Mouse (Mus musculus) lung, postnatal 0 days (tissue): Measurements from ENCODE around the gene Tcea2. TPM values are rescaled to one million over a fixed set of nuclear protein-coding genes. Genes with fewer than 3 reads are reported as not detected.
A peak's percentile ranks its signal among the peaks of the same experiment; 100 is the strongest.

Experiments used
- ATAC-seq: fragments of 200-750 bp; cut with Nextera tagmentation; 2 replicates; pipeline ENCODE4 v1.8.0; 2017; ENCODE audit warnings: moderate library complexity
- DNase-seq: peaks from one replicate; pipeline ENCODE4 v3.0.0-alpha.2; 2016; ENCODE audit warnings: low spot score
- H3K27ac ChIP-seq: fragments of 300-500 bp; sonication (generic); 2 replicates; pipeline ENCODE4 v1.5.1; 2014; ENCODE audit warnings: antibody characterized with exemption, mild to moderate bottlenecking, low read length, mixed read lengths
- H3K27me3 ChIP-seq: fragments of 300-500 bp; sonication (generic); replicated peaks from 2 replicates; pipeline ENCODE4 v1.6.1; 2014; ENCODE audit warnings: low read length, mixed read lengths; ENCODE audit not compliant: insufficient read depth
- H3K36me3 ChIP-seq: fragments of 300-500 bp; sonication (generic); 2 replicates; pipeline ENCODE4 v1.6.1; 2014; ENCODE audit warnings: low read length, mixed read lengths; ENCODE audit not compliant: insufficient read depth
- H3K4me1 ChIP-seq: fragments of 300-500 bp; sonication (generic); 2 replicates; pipeline ENCODE4 v1.6.1; 2014; ENCODE audit warnings: antibody characterized with exemption, low read depth, low read length, mixed read lengths; ENCODE audit not compliant: insufficient read depth
- H3K4me2 ChIP-seq: fragments of 300-500 bp; sonication (generic); replicated peaks from 2 replicates; pipeline ENCODE4 v1.6.1; 2014; ENCODE audit warnings: low read depth, mild to moderate bottlenecking, low read length, moderate library complexity, mixed read lengths
- H3K4me3 ChIP-seq: fragments of 300-500 bp; sonication (generic); 2 replicates; pipeline ENCODE4 v1.5.1; 2014; ENCODE audit warnings: low read depth, low read length
- H3K9ac ChIP-seq: fragments of 300-500 bp; sonication (generic); replicated peaks from 2 replicates; pipeline ENCODE4 v1.6.1; 2014; ENCODE audit warnings: low read depth, mild to moderate bottlenecking
- H3K9me3 ChIP-seq: fragments of 300-500 bp; sonication (generic); 2 replicates; pipeline ENCODE4 v1.6.1; 2016; ENCODE audit warnings: low read length, mixed read lengths
- CTCF ChIP-seq: IDR thresholded peaks from 2 replicates; pipeline ENCODE4 v1.5.1; 2016; ENCODE audit warnings: antibody characterized with exemption, mild to moderate bottlenecking
- EP300 ChIP-seq: IDR thresholded peaks from 2 replicates; pipeline ENCODE4 v1.6.1; 2016; ENCODE audit warnings: antibody characterized with exemption, mild to moderate bottlenecking, control low read depth
- WGBS: fragments of 180-500 bp; shearing (Covaris S2); extraction: QIAGEN DNeasy Blood & Tissue Kit; methylation state at CpG from one replicate; pipeline ENCODE4 v1.1.7; 2014; 5-methylcytosine and 5-hydroxymethylcytosine counted together
- polyA plus RNA-seq: library from polyadenylated mRNA; unstranded; fragments of >200 nt; fragmentation: Nextera tagmentation; extraction: Ambion mirVana; gene quantifications from 2 replicates; pipeline ENCODE4 v1.2.1, GENCODE M21; 2015

Gene Tcea2
- polyA plus RNA-seq, 1 experiment from 2014 or later = 14.1 TPM

DNA sequence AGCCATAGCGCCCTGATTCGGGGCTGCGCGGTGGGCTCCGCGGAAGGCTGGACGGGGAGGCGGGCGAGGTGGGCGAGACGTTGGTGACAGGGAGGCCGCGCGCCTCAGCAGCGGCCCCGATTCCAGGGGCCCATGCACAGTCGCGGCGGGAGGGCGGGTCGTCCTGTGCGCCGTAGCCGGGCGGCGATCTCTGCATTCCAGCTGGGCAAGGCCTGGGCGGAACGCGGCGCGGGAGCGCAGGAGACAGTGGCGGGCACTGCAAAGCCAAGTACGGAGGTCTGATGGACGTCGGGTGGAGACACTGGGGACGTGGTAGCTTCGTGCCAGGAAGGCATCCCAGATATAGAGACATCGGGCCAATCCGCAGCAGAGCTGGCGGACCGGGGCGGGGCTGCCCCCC, 8.8 kb upstream of the Tcea2 start, which contains the start of gene Sox18:
Gene Sox18 (minus strand): TSS at position 315 of the 400 bp plus-strand sequence.
- Histone ChIP-seq H3K27ac (peak within 1 kb of the TSS; percentile 77), H3K4me3 (peak within 1 kb of the TSS; percentile 52), H3K36me3 (no peaks in the 10 kb centered on the region), H3K9ac (peak within 1 kb of the TSS; percentile 54), H3K4me2 (peak within 1 kb of the TSS; percentile 57), H3K4me1 (peaks cover 13% of the 10 kb centered on the region; the same call in 1 of the 2 replicates), H3K9me3 (no peaks in the 10 kb centered on the region), H3K27me3 (peaks cover 28% of the 10 kb centered on the region)
- peak; percentile 48 for DNase-seq
- TF ChIP-seq EP300 = no peak
- TF ChIP-seq CTCF = no peak
- under 1% methylated on average over 43 of the region's 43 CpGs for WGBS
- peak; percentile 59 for ATAC-seq

DNA sequence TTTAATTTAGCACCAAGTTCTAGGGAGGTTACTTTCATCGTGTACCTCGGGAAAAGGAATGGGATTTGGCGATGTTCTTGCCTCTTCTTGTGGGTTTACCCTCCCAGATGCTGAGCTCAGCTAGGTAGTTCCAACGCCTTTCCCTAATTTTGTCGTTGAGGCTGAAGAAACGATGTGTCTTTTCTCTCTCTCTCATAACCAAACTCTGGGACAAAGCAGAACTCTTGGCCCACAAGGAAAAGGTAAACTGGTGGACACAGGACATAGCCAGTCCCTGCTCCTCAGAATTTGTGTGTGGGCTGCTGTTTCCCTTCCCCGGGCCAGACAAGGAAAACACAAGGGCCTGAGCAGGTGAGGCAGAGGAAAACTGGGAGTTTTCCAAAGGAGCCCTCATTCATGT, 8.1 kb upstream of the Tcea2 start:
- H3K27me3 ChIP-seq = peaks cover 28% of the 10 kb centered on the region
- WGBS = 30% methylated on average over 7 of the region's 7 CpGs

DNA sequence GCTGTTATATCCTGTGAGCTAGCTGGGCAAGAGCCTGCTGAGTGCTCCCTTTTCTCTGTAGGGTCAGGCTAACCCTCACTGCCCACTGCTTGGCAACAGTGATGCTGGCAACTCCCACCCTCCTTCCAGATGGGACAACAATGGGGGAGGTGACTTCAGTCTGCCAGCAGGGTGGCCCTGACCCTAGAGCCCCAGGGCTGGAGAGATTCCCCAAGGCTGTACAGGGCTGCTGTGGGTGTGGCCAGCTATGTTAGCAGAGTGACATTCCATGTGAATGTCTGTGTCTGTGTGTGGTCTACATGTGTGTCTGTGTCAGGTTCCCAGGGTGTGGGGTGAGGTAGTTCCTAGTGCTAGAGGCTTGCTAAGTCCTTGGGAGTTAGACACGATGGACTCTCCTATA, 6.6 kb upstream of the Tcea2 start:
- DNase-seq (peak; percentile 62), ATAC-seq (peak; percentile 48)
- Histone ChIP-seq H3K36me3 (no peaks in the 10 kb centered on the region), H3K4me1 (peaks cover 13% of the 10 kb centered on the region; the same call in 1 of the 2 replicates), H3K27ac (peak overlapping the region; percentile 57), H3K4me2 (no peak overlapping the region), H3K9ac (no peak overlapping the region), H3K9me3 (no peaks in the 10 kb centered on the region), H3K27me3 (peaks cover 28% of the 10 kb centered on the region), H3K4me3 (no peak overlapping the region)
- WGBS = 27% methylated on average over 1 of the region's 1 CpGs
- TF ChIP-seq EP300 = 0 out of 2 replicates have a peak, but pooled peaks have one; percentile 28
- TF ChIP-seq CTCF = no peak

More for the DNA sequence above, 8.1 kb upstream of the Tcea2 start:
- 0 out of 2 replicates have a peak overlapping the region, but pooled peaks have one; percentile 77 for H3K27ac ChIP-seq
- peak overlapping the region; percentile 57 for H3K4me2 ChIP-seq
- no peaks in the 10 kb centered on the region for H3K9me3 ChIP-seq
- peaks cover 13% of the 10 kb centered on the region; the same call in 1 of the 2 replicates for H3K4me1 ChIP-seq
- no peak for TF ChIP-seq CTCF
- no peak for TF ChIP-seq EP300
- H3K9ac ChIP-seq = no peak overlapping the region
- ATAC-seq (no peak), DNase-seq (no peak)
- no peak overlapping the region for H3K4me3 ChIP-seq
- H3K36me3 ChIP-seq = no peaks in the 10 kb centered on the region

DNA sequence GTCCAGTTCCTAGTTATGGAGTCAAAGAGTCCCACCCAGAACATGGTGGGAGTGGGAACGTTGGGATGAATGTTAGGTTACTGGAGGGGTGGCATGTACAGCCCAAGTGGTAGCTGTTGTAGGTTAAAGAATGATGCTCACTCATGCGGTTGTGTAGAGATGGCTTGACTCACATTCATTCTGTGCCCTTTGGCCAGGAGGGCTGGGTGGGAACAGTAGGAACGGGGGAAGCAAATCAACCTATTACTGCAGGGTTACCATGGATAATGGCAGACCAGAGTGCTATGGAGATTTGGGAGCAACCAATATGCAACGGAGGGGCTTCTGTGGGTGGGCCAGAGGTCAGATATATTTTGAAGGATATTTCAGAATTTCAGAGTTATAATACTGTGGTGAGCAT, 5.2 kb upstream of the Tcea2 start:
- H3K36me3 ChIP-seq = no peaks in the 10 kb centered on the region
- no peak overlapping the region for H3K4me2 ChIP-seq
- no peak for ATAC-seq
- WGBS = 79% methylated on average over 4 of the region's 4 CpGs
- TF ChIP-seq CTCF = no peak
- TF ChIP-seq EP300 = no peak
- peaks cover 13% of the 10 kb centered on the region; the same call in 1 of the 2 replicates for H3K4me1 ChIP-seq
- H3K9me3 ChIP-seq = no peaks in the 10 kb centered on the region
- no peak overlapping the region for H3K9ac ChIP-seq
- peaks cover 27% of the 10 kb centered on the region for H3K27me3 ChIP-seq
- no peak for DNase-seq
- peak overlapping the region; percentile 59 for H3K27ac ChIP-seq
- H3K4me3 ChIP-seq = no peak overlapping the region

DNA sequence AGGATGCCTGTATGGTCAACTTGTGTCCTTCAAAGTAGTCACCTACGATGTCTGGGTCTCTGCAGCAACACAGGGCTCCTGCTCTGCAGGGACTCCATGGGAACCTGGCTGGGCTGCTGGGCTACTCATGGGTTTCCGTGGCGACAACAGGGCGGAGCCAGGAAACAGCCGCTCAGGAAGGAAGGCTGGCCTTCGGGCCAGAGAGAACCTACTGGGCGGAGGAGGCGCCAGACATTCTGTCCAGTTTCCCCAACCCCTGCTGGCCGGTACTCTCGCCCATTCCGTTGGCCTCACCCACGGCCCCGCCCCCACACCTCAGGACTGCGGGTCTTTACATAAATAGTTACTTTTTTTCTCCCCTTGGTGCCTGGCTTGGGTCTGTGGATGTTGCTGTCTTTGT, 4.7 kb upstream of the Tcea2 start:
- TF ChIP-seq EP300 (peak; percentile 87), CTCF (peak; percentile 41)
- no peaks in the 10 kb centered on the region for H3K9me3 ChIP-seq
- H3K9ac ChIP-seq = peak overlapping the region; percentile 23; the same call in 1 of the 2 replicates
- peak; percentile 85 for DNase-seq
- peak overlapping the region; percentile 76 for H3K27ac ChIP-seq
- peaks cover 22% of the 10 kb centered on the region for H3K27me3 ChIP-seq
- H3K4me1 ChIP-seq = peaks cover 11% of the 10 kb centered on the region; the same call in 1 of the 2 replicates
- 1% methylated on average over 14 of the region's 14 CpGs for WGBS
- ATAC-seq = peak; percentile 47
- H3K36me3 ChIP-seq = no peaks in the 10 kb centered on the region
- no peak overlapping the region for H3K4me3 ChIP-seq
- H3K4me2 ChIP-seq = peak overlapping the region; percentile 39

DNA sequence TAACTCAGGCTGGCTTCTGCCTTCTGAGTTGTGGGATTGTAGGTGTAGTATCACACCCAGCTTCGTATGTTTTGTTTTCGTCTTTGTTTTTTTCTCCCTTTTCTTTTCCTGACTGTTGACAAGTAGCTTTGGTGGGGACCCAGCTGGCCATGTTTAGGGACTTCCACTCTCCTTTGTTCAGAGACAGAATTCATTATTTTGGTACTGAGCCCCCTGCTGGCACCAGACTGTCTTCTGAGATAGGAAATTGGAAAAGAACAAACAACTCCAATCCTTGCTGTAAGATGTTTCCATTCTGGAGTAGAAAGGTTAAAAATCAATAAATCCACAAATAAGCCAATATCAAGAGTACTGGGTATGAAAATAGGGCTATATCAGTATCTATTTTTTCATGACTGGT, 3.7 kb upstream of the Tcea2 start:
- Histone ChIP-seq H3K9me3 (no peaks in the 10 kb centered on the region), H3K4me2 (no peak overlapping the region; the same call in 1 of the 2 replicates), H3K27ac (peak overlapping the region; percentile 76), H3K27me3 (peaks cover 12% of the 10 kb centered on the region), H3K36me3 (no peaks in the 10 kb centered on the region), H3K4me1 (peaks cover 5% of the 10 kb centered on the region; the same call in 1 of the 2 replicates), H3K4me3 (no peak overlapping the region), H3K9ac (no peak overlapping the region)
- ATAC-seq (no peak), DNase-seq (peak; percentile 26)
- WGBS = 40% methylated on average over 2 of the region's 2 CpGs
- TF ChIP-seq CTCF (peak; percentile 51), EP300 (no peak)
